Mouse (Mus musculus): ENCODE data around the gene Phykpl. TPM values are rescaled to one million over a fixed set of nuclear protein-coding genes. Genes with fewer than 3 reads are reported as not detected.
A peak's percentile ranks its signal among the peaks of the same experiment; 100 is the strongest.
"Not testable (repeated sequence)": the region's sequence is repeated elsewhere in the genome, so short reads cannot be mapped to it uniquely, and the experiment has no call there.

The Phykpl gene
- polyA plus RNA-seq, 1 experiment from 2014 or later: 18.1 TPM

DNA sequence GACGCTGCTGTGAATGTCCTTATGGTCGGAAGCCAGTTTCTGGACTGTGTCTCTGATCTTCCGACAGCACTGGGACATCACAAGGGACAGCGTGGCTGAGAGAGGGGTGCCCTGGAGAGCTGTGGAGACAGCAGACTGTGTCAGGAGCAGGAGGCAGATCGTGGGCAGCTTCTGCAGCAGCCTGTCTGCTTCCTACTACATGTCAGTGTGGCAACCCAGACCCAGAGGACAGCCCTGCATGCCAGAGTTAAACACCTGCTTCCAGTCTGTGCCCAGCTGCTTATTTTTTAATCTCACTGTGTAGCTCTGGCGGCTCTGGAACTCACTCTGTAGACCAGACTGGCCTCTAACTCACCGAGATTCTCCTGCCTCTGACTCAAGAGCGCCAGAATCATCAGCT is 43.4 kb downstream of the Phykpl start:
- no peaks in the 10 kb centered on the region for H3K9me3 ChIP-seq
- DNase-seq (ENCODE audit: low spot score): no peak
- 0 out of 2 replicates have a peak, but pooled peaks cover 10% of the 10 kb centered on the region for H3K4me1 ChIP-seq
- 87% methylated on average over 8 of the region's 8 CpGs for WGBS
- H3K4me3 ChIP-seq: no peak overlapping the region
- H3K36me3 ChIP-seq: peaks cover 70% of the 10 kb centered on the region
- H3K27me3 ChIP-seq (ENCODE audit: insufficient read depth, poor library complexity, severe bottlenecking): no peaks in the 10 kb centered on the region
- H3K27ac ChIP-seq: no peak overlapping the region

DNA sequence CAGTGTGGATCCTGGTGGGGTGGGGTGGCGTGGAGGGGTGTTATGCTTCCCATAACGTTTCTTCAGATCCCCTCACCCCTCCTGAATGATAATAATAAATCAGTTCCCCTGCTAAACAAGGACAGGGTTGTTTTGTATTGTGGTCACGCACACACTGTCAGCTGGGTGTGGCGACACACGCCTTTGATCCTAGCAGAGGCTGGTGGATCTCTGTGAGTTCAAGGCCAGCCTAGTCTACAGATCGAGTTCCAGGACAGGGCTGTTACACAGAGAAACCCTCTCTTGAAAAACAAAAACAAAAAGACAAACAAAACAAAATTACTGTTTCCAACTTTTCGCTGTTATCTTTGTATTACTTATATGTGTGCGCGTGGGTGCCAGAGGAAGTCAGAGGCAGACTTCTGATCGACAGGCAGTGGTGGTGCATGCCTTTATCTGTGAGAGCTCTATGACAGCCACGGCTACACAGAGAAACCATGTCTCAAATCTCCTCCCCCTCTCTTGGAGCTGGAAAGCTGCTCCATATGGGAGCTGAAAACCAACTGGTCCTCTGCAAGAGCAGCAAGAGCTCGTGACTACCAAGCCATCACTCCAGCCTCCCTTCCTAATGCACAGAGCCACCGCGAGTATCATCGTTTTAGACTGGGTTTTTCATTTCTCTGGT is 45.2 kb downstream of the Phykpl start:
- WGBS: 78% methylated on average over 15 of the region's 15 CpGs
- Histone ChIP-seq H3K9me3 (no peaks in the 10 kb centered on the region), H3K4me1 (peaks cover 19% of the 10 kb centered on the region; the same call in 1 of the 2 replicates), H3K4me3 (no peak overlapping the region), H3K36me3 (peaks cover 53% of the 10 kb centered on the region), H3K27me3 (ENCODE audit: insufficient read depth, poor library complexity, severe bottlenecking) (no peaks in the 10 kb centered on the region), H3K27ac (no peak overlapping the region)
- no peak for DNase-seq (ENCODE audit: low spot score)

GRCm38 (mm10) chr11:51632130-51632753 is 47.7 kb downstream of the Phykpl start:
- Histone ChIP-seq H3K4me1 (peaks cover 21% of the 10 kb centered on the region), H3K36me3 (peaks cover 29% of the 10 kb centered on the region), H3K9me3 (no peaks in the 10 kb centered on the region), H3K4me3 (no peak overlapping the region), H3K27me3 (ENCODE audit: insufficient read depth, poor library complexity, severe bottlenecking) (no peaks in the 10 kb centered on the region), H3K27ac (no peak overlapping the region)
- 78% methylated on average over 6 of the region's 6 CpGs for WGBS
- no peak for DNase-seq (ENCODE audit: low spot score)

DNA sequence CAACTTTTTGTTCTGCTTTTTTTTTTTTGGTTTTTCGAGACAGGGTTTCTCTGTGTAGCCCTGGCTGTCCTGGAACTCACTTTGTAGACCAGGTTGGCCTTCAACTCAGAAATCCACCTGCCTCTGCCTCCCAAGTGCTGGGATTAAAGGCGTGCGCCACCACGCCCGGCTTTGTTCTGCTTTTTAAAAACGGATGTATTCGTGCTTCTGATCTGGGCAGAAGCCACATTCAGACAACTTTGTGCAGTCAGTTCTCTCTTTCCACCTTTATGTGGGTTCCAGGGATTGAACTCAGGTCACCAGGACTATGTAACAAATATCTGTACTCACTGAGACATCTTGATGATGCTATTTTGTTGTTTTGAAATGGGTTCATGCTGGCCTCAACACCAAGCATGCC is 48.6 kb downstream of the Phykpl start:
- DNase-seq (ENCODE audit: low spot score); H3K27ac ChIP-seq; H3K4me3 ChIP-seq; H3K27me3 ChIP-seq (ENCODE audit: insufficient read depth, poor library complexity, severe bottlenecking); H3K9me3 ChIP-seq: not testable (repeated sequence)
- H3K36me3 ChIP-seq: peaks cover 19% of the 10 kb centered on the region
- 88% methylated on average over 7 of the region's 7 CpGs for WGBS
- H3K4me1 ChIP-seq: peaks cover 27% of the 10 kb centered on the region

DNA sequence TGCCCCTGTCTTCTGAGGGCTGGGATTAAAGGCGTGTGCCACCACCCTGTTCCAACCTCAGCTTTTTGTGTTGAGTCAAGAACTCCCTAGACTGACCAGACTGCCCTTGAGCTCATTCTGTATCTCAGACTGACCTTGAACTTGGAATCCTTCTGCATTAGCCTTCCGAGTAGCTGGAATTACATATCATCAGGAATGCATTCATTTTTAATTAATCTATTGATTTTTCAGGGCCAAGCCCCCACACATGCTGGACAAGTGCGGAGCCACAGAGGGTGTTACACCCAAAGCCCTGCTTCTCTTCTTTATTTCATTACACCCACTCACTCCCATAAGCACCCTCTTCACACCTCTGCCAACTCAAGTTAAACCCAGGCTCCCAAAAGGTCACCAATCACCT is 49.2 kb downstream of the Phykpl start:
- no peaks in the 10 kb centered on the region for H3K9me3 ChIP-seq
- no peak for DNase-seq (ENCODE audit: low spot score)
- H3K27me3 ChIP-seq (ENCODE audit: insufficient read depth, poor library complexity, severe bottlenecking): no peaks in the 10 kb centered on the region
- 88% methylated on average over 3 of the region's 3 CpGs for WGBS
- H3K36me3 ChIP-seq: peaks cover 16% of the 10 kb centered on the region
- H3K27ac ChIP-seq: no peak overlapping the region
- H3K4me1 ChIP-seq: peaks cover 27% of the 10 kb centered on the region
- H3K4me3 ChIP-seq: no peak overlapping the region

DNA sequence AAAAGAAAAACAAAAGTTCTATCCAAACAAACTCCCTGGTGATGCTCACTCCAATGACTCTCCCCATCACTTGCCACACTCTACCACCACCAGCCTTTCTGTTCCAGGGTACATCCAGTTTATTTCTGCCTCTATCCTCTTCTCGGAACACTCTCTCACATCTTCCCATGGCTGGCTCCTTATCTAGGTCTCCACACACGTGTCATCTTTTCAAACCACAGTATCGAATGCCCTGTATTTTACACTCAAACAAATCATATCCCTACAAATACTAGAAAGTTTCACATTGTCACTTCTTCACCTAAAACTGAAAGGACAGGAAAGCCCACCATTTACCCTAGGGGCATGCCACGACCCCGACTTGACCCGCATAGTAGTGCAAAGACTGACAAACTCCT is 50.6 kb downstream of the Phykpl start:
- Histone ChIP-seq H3K4me3 (peak overlapping the region; percentile 94), H3K27me3 (ENCODE audit: insufficient read depth, poor library complexity, severe bottlenecking) (no peaks in the 10 kb centered on the region), H3K27ac (peak overlapping the region; percentile 90), H3K36me3 (0 out of 2 replicates have a peak, but pooled peaks cover 7% of the 10 kb centered on the region), H3K9me3 (no peaks in the 10 kb centered on the region), H3K4me1 (peaks cover 27% of the 10 kb centered on the region)
- DNase-seq (ENCODE audit: low spot score): no peak
- 11% methylated on average over 6 of the region's 6 CpGs for WGBS

DNA sequence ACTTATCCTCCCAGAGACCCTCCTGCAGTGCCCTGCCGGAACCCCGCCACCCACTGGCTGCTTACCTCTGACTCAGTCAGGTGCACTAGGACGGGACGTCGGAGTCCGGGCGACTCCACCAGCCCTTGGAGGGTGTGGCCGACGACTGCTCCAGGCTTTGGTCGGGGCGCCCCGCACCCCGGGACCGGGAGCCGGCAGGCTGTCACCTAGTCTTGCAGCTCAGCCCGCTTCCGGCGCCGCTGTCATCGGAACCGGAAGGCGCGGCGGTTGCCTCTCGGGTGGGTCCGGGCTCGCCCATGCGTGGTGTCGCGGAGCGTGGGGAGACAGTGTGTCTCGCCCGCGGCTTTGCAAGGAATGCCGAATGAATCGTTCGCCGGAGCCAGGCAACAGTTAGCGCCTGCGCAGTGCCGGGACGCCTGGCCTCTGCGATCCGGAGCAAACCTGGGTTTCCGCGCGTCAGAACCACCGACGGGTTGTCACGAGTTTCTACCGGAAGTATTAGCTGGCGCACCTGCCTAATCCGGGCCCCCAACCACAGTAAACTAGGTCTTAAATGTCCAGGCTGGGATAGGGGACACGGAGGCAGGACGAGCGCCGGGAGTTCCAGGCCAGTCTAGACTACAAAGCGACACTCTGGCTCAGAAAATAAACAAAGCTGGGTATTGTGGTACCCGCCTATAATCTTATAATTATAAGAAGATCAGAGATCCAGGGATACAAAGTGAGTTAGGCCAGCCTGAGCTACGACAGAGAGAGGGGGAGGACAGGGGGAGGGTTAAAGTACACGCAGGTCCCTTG is 51.2 kb downstream of the Phykpl start, which contains the start of gene Rmnd5b:
TSS of gene Rmnd5b (minus strand) at position 372 of the 798 bp plus-strand sequence.
- H3K27me3 ChIP-seq (ENCODE audit: insufficient read depth, poor library complexity, severe bottlenecking): no peaks in the 10 kb centered on the region
- H3K27ac ChIP-seq: peak within 1 kb of the TSS; percentile 90
- H3K4me1 ChIP-seq: peaks cover 27% of the 10 kb centered on the region
- H3K36me3 ChIP-seq: 0 out of 2 replicates have a peak, but pooled peaks cover 6% of the 10 kb centered on the region
- H3K4me3 ChIP-seq: peak within 1 kb of the TSS; percentile 94
- WGBS: under 1% methylated on average over 61 of the region's 61 CpGs
- DNase-seq (ENCODE audit: low spot score): peak; percentile 92
- no peaks in the 10 kb centered on the region for H3K9me3 ChIP-seq

DNA sequence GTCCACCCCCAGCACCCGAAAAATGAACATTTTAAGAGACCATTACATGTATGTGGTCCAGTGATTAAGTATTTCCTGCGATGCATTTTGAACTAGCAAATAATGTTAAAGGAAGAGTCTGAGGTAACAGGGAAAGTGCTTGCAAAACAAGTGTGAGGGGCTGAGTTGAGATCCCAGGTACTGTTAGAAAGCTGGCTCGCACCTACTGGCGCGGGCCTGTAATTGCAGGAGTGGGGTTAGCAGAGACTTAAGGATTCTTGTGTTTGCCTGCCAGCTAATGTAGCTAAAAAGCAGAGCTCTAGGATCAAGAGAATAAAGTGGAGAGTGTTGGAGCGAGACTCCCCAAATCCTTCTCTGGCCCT is 51.7 kb downstream of the Phykpl start:
- H3K27ac ChIP-seq: peak overlapping the region; percentile 90
- WGBS: 5% methylated on average over 6 of the region's 6 CpGs

DNA sequence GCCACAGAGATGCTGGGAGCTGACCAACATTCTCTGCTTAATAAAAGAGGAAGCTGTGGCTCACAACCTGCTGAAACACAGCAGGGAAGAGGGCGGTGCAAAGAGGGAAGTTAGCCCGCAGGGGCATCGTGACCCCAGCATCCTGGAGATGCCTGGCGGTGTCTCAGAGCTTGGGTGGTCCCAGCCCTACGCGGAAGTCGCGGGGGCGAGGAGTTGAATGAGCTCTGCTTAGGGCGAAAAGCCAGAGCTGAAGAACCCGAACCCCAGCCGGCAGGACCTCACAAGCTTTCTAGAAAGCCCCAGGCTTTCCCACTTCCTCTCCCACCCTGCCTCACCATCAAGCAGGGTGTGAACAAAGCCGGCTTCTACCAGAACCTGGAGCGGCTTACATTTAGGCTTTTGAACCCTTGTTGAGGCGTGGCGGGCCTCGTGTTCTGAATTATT is 53.4 kb downstream of the Phykpl start:
- WGBS: 5% methylated on average over 17 of the region's 17 CpGs
- Histone ChIP-seq H3K27ac (peak overlapping the region; percentile 80), H3K27me3 (ENCODE audit: insufficient read depth, poor library complexity, severe bottlenecking) (peaks cover 5% of the 10 kb centered on the region; the same call in 1 of the 2 replicates), H3K9me3 (no peaks in the 10 kb centered on the region), H3K4me3 (peak overlapping the region; percentile 45), H3K36me3 (peaks cover 7% of the 10 kb centered on the region; the same call in 1 of the 2 replicates), H3K4me1 (peaks cover 29% of the 10 kb centered on the region)
- DNase-seq (ENCODE audit: low spot score): no peak

More for the DNA sequence above, 51.7 kb downstream of the Phykpl start:
- Histone ChIP-seq H3K27me3 (ENCODE audit: insufficient read depth, poor library complexity, severe bottlenecking) (no peaks in the 10 kb centered on the region), H3K4me3 (peak overlapping the region; percentile 94), H3K36me3 (0 out of 2 replicates have a peak, but pooled peaks cover 2% of the 10 kb centered on the region), H3K9me3 (no peaks in the 10 kb centered on the region), H3K4me1 (peaks cover 27% of the 10 kb centered on the region)
- DNase-seq (ENCODE audit: low spot score): peak; percentile 86

GRCm38 (mm10) chr11:51638497-51638896 is 53.9 kb downstream of the Phykpl start:
- Histone ChIP-seq H3K27ac (no peak overlapping the region), H3K4me3 (peak overlapping the region; percentile 45; the same call in 1 of the 2 replicates), H3K9me3 (no peaks in the 10 kb centered on the region), H3K36me3 (peaks cover 10% of the 10 kb centered on the region; the same call in 1 of the 2 replicates), H3K4me1 (peaks cover 33% of the 10 kb centered on the region), H3K27me3 (ENCODE audit: insufficient read depth, poor library complexity, severe bottlenecking) (peaks cover 9% of the 10 kb centered on the region)
- WGBS: 71% methylated on average over 5 of the region's 5 CpGs
- DNase-seq (ENCODE audit: low spot score): no peak

DNA sequence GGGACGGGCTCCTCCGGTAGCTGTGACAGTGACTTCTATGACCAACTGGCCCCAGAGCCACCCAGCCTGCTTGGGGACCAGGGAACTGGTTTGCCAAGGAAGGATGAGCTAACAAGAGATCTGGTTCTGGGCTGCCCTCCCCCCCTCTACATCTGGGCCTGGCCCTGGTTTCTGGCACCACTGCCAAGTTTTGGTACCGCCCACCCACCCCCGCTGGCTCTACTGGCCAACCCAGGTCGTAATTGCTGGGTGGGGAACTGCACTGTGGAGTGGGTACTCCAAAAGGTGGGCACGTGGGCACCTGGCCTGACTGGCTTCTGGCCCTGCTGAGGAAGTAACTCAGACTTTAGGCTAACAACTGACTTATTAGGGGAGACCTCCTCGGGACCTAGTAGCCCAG is 56.2 kb downstream of the Phykpl start:
- Histone ChIP-seq H3K4me1 (peaks cover 27% of the 10 kb centered on the region), H3K27me3 (ENCODE audit: insufficient read depth, poor library complexity, severe bottlenecking) (peaks cover 29% of the 10 kb centered on the region)
- WGBS: 84% methylated on average over 7 of the region's 7 CpGs

GRCm38 (mm10) chr11:51643202-51643601 is 58.6 kb downstream of the Phykpl start:
- H3K4me3 ChIP-seq: peak overlapping the region; percentile 23
- 56% methylated on average over 9 of the region's 9 CpGs for WGBS
- peaks cover 30% of the 10 kb centered on the region for H3K36me3 ChIP-seq
- no peak overlapping the region for H3K27ac ChIP-seq
- peaks cover 29% of the 10 kb centered on the region for H3K27me3 ChIP-seq (ENCODE audit: insufficient read depth, poor library complexity, severe bottlenecking)
- H3K9me3 ChIP-seq: no peaks in the 10 kb centered on the region
- H3K4me1 ChIP-seq: peaks cover 32% of the 10 kb centered on the region
- DNase-seq (ENCODE audit: low spot score): no peak

More for the DNA sequence above, 56.2 kb downstream of the Phykpl start:
- no peak for DNase-seq (ENCODE audit: low spot score)
- H3K4me3 ChIP-seq: no peak overlapping the region
- peaks cover 29% of the 10 kb centered on the region for H3K36me3 ChIP-seq
- H3K27ac ChIP-seq: no peak overlapping the region
- H3K9me3 ChIP-seq: no peaks in the 10 kb centered on the region
